Mouse (Mus musculus): ENCODE data around the gene Acer3. TPM values are rescaled to one million over a fixed set of nuclear protein-coding genes. Genes with fewer than 3 reads are reported as not detected.

Gene Acer3
- polyA plus RNA-seq, 1 experiment from 2014 or later, result 20.7 TPM

- Histone ChIP-seq H3K27me3 (no peaks in the 10 kb centered on the region), H3K9me3 (no peaks in the 10 kb centered on the region), H3K9ac (no peak overlapping the region), H3K36me3 (peaks cover 26% of the 10 kb centered on the region), H3K4me3 (no peak overlapping the region), H3K27ac (replicated peaks) (no peak overlapping the region), H3K4me2 (no peak overlapping the region), H3K4me1 (replicated peaks) (peaks cover 40% of the 10 kb centered on the region)
- no peak for ATAC-seq (ENCODE audit: low read depth)
- 93% methylated on average over 3 of the region's 3 CpGs for WGBS
Observed at GRCm38 (mm10) chr7:98351523-98351922, 30.5 kb upstream of the Acer3 start.

- no peak overlapping the region for H3K4me3 ChIP-seq
- no peaks in the 10 kb centered on the region for H3K9me3 ChIP-seq
- no peak overlapping the region for H3K9ac ChIP-seq
- peaks cover 27% of the 10 kb centered on the region for H3K4me1 ChIP-seq (replicated peaks)
- H3K27ac ChIP-seq (replicated peaks), result no peak overlapping the region
- H3K36me3 ChIP-seq, result peaks cover 26% of the 10 kb centered on the region
- H3K27me3 ChIP-seq, result no peaks in the 10 kb centered on the region
- ATAC-seq (ENCODE audit: low read depth), result no peak
- WGBS, result 93% methylated on average over 6 of the region's 6 CpGs
- no peak overlapping the region for H3K4me2 ChIP-seq
Observed at GRCm38 (mm10) chr7:98349821-98350220, 28.8 kb upstream of the Acer3 start.

- no peaks in the 10 kb centered on the region for H3K9me3 ChIP-seq
- H3K27me3 ChIP-seq, result no peaks in the 10 kb centered on the region
- H3K27ac ChIP-seq (replicated peaks), result no peak overlapping the region
- WGBS, result 26% methylated on average over 5 of the region's 5 CpGs
- peaks cover 26% of the 10 kb centered on the region for H3K36me3 ChIP-seq
- H3K9ac ChIP-seq, result no peak overlapping the region
- no peak overlapping the region for H3K4me3 ChIP-seq
- ATAC-seq (ENCODE audit: low read depth), result no peak
- H3K4me1 ChIP-seq (replicated peaks), result peaks cover 21% of the 10 kb centered on the region
- H3K4me2 ChIP-seq, result no peak overlapping the region
Observed at GRCm38 (mm10) chr7:98349096-98349495, 28.1 kb upstream of the Acer3 start.

- Histone ChIP-seq H3K4me1 (replicated peaks) (peaks cover 13% of the 10 kb centered on the region), H3K36me3 (peaks cover 26% of the 10 kb centered on the region), H3K9me3 (no peaks in the 10 kb centered on the region), H3K4me2 (no peak overlapping the region), H3K27me3 (no peaks in the 10 kb centered on the region), H3K27ac (replicated peaks) (no peak overlapping the region), H3K4me3 (no peak overlapping the region), H3K9ac (no peak overlapping the region)
- WGBS, result 69% methylated on average over 7 of the region's 7 CpGs
- ATAC-seq (ENCODE audit: low read depth), result no peak
Observed at GRCm38 (mm10) chr7:98348043-98348442, 27.0 kb upstream of the Acer3 start.

- 85% methylated on average over 5 of the region's 5 CpGs for WGBS
- peaks cover 13% of the 10 kb centered on the region for H3K4me1 ChIP-seq (replicated peaks)
- no peak for ATAC-seq (ENCODE audit: low read depth)
- H3K36me3 ChIP-seq, result peaks cover 22% of the 10 kb centered on the region
- no peak overlapping the region for H3K27ac ChIP-seq (replicated peaks)
- peaks cover 4% of the 10 kb centered on the region for H3K27me3 ChIP-seq
- no peaks in the 10 kb centered on the region for H3K9me3 ChIP-seq
- no peak overlapping the region for H3K9ac ChIP-seq
- H3K4me3 ChIP-seq, result no peak overlapping the region
- no peak overlapping the region for H3K4me2 ChIP-seq
Observed at GRCm38 (mm10) chr7:98347471-98347870, 26.5 kb upstream of the Acer3 start.

- H3K9ac ChIP-seq, result 0 out of 2 replicates have a peak overlapping the region, but pooled peaks have one; percentile 12
- peaks cover 11% of the 10 kb centered on the region; the same call in 1 of the 2 replicates for H3K4me1 ChIP-seq (replicated peaks)
- H3K27ac ChIP-seq (replicated peaks), result no peak overlapping the region
- H3K4me2 ChIP-seq, result no peak overlapping the region
- peaks cover 7% of the 10 kb centered on the region for H3K27me3 ChIP-seq
- H3K4me3 ChIP-seq, result no peak overlapping the region
- H3K36me3 ChIP-seq, result peaks cover under 1% of the 10 kb centered on the region; the same call in 1 of the 2 replicates
- ATAC-seq (ENCODE audit: low read depth), result no peak
- H3K9me3 ChIP-seq, result no peaks in the 10 kb centered on the region
- WGBS, result 60% methylated on average over 6 of the region's 6 CpGs
Observed at GRCm38 (mm10) chr7:98345036-98345435, 24.0 kb upstream of the Acer3 start.

GRCm38 (mm10) chr7:98344361-98344760, 23.4 kb upstream of the Acer3 start:
- no peak overlapping the region for H3K4me2 ChIP-seq

GRCm38 (mm10) chr7:98342249-98342648, 21.2 kb upstream of the Acer3 start:
- 66% methylated on average over 3 of the region's 3 CpGs for WGBS
- Histone ChIP-seq H3K4me1 (replicated peaks) (peaks cover 11% of the 10 kb centered on the region; the same call in 1 of the 2 replicates), H3K9me3 (no peaks in the 10 kb centered on the region), H3K4me3 (no peak overlapping the region), H3K4me2 (no peak overlapping the region), H3K27me3 (peaks cover 7% of the 10 kb centered on the region), H3K9ac (no peak overlapping the region), H3K27ac (replicated peaks) (no peak overlapping the region), H3K36me3 (no peaks in the 10 kb centered on the region)
- no peak for ATAC-seq (ENCODE audit: low read depth)

More at GRCm38 (mm10) chr7:98344361-98344760, 23.4 kb upstream of the Acer3 start:
- H3K4me3 ChIP-seq, result no peak overlapping the region
- no peak overlapping the region for H3K27ac ChIP-seq (replicated peaks)
- H3K27me3 ChIP-seq, result peaks cover 7% of the 10 kb centered on the region
- no peak for ATAC-seq (ENCODE audit: low read depth)
- H3K9ac ChIP-seq, result no peak overlapping the region
- no peaks in the 10 kb centered on the region for H3K9me3 ChIP-seq
- WGBS, result 24% methylated on average over 3 of the region's 3 CpGs
- H3K4me1 ChIP-seq (replicated peaks), result peaks cover 11% of the 10 kb centered on the region; the same call in 1 of the 2 replicates
- H3K36me3 ChIP-seq, result no peaks in the 10 kb centered on the region

GRCm38 (mm10) chr7:98341475-98341874, 20.5 kb upstream of the Acer3 start:
- H3K4me3 ChIP-seq, result peak overlapping the region; percentile 28
- peak overlapping the region; percentile 57 for H3K4me2 ChIP-seq
- H3K4me1 ChIP-seq (replicated peaks), result peaks cover 11% of the 10 kb centered on the region; the same call in 1 of the 2 replicates
- peaks cover 7% of the 10 kb centered on the region for H3K27me3 ChIP-seq
- no peak overlapping the region for H3K27ac ChIP-seq (replicated peaks)
- peak; percentile 69 for ATAC-seq (ENCODE audit: low read depth)
- 3% methylated on average over 13 of the region's 13 CpGs for WGBS
- H3K9me3 ChIP-seq, result no peaks in the 10 kb centered on the region
- no peaks in the 10 kb centered on the region for H3K36me3 ChIP-seq
- H3K9ac ChIP-seq, result peak overlapping the region; percentile 62

- H3K4me3 ChIP-seq, result no peak overlapping the region
- H3K27ac ChIP-seq (replicated peaks), result no peak overlapping the region
- peaks cover 11% of the 10 kb centered on the region; the same call in 1 of the 2 replicates for H3K4me1 ChIP-seq (replicated peaks)
- H3K4me2 ChIP-seq, result no peak overlapping the region
- H3K36me3 ChIP-seq, result no peaks in the 10 kb centered on the region
- peaks cover 7% of the 10 kb centered on the region for H3K27me3 ChIP-seq
- H3K9ac ChIP-seq, result no peak overlapping the region
- H3K9me3 ChIP-seq, result no peaks in the 10 kb centered on the region
- 85% methylated on average over 5 of the region's 5 CpGs for WGBS
- ATAC-seq (ENCODE audit: low read depth), result no peak
Observed at GRCm38 (mm10) chr7:98340343-98340742, 19.3 kb upstream of the Acer3 start.

GRCm38 (mm10) chr7:98333987-98334386, 13.0 kb upstream of the Acer3 start:
- Histone ChIP-seq H3K4me1 (replicated peaks) (no peaks in the 10 kb centered on the region), H3K27me3 (no peaks in the 10 kb centered on the region), H3K9me3 (no peaks in the 10 kb centered on the region), H3K4me3 (no peak overlapping the region), H3K4me2 (no peak overlapping the region), H3K27ac (replicated peaks) (no peak overlapping the region), H3K9ac (no peak overlapping the region), H3K36me3 (no peaks in the 10 kb centered on the region)
- WGBS, result 75% methylated on average over 3 of the region's 3 CpGs
- no peak for ATAC-seq (ENCODE audit: low read depth)

- Histone ChIP-seq H3K4me1 (replicated peaks) (no peaks in the 10 kb centered on the region), H3K4me2 (no peak overlapping the region), H3K9ac (no peak overlapping the region), H3K36me3 (no peaks in the 10 kb centered on the region), H3K27ac (replicated peaks) (no peak overlapping the region), H3K27me3 (no peaks in the 10 kb centered on the region), H3K4me3 (no peak overlapping the region), H3K9me3 (no peaks in the 10 kb centered on the region)
- ATAC-seq (ENCODE audit: low read depth), result no peak
- WGBS, result 91% methylated on average over 5 of the region's 5 CpGs
Observed at GRCm38 (mm10) chr7:98333507-98333906, 12.5 kb upstream of the Acer3 start.

- no peaks in the 10 kb centered on the region for H3K9me3 ChIP-seq
- H3K4me1 ChIP-seq (replicated peaks), result no peaks in the 10 kb centered on the region
- H3K4me3 ChIP-seq, result no peak overlapping the region
- no peak overlapping the region for H3K9ac ChIP-seq
- no peaks in the 10 kb centered on the region for H3K27me3 ChIP-seq
- WGBS, result 74% methylated on average over 5 of the region's 5 CpGs
- H3K4me2 ChIP-seq, result no peak overlapping the region
- H3K36me3 ChIP-seq, result no peaks in the 10 kb centered on the region
- ATAC-seq (ENCODE audit: low read depth), result no peak
- H3K27ac ChIP-seq (replicated peaks), result no peak overlapping the region
Observed at GRCm38 (mm10) chr7:98332678-98333397, 11.8 kb upstream of the Acer3 start.

Data from neural tube, embryonic 13.5 days (tissue).